8 mouse cellular contexts compared by ENCODE assay signal in the genomic region with DNA sequence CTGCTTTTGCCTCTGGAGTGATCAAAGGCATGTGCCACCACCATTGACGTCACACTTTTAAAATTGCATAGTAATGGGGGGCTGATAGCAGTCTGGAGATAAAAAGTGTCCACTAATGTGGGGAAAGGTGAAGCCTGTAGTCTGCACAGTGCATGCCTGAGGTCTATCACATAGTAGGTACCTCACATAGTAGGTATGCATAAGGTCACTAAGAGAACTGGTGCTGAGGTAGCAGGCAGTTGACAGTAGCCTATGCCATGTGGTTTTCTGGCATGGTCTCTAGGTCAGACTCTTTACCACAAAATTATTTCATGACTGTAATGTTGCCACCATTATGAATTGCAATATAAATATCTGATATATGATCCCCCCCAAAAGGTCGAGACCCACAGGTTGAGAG.
"Had no signal": no experiment of that assay in that cellular context is flagged by ENCODE, and none has a peak within 500 bp of the region (broad histone marks: within the 10 kb centered on the region; RNA-seq: fewer than 3 reads in every experiment).

No protein-coding gene starts in this region.

- H3K36me3 ChIP-seq: limb, embryonic 15.5 days; liver, embryonic 12.5 days; midbrain, embryonic 13.5 days; stomach, embryonic 15.5 days had no signal

- H3K9me3 ChIP-seq: limb, embryonic 15.5 days; liver, embryonic 12.5 days; midbrain, embryonic 13.5 days; stomach, embryonic 15.5 days had no signal

- ATAC-seq: liver, embryonic 12.5 days; midbrain, embryonic 13.5 days had no signal

- H3K27me3 ChIP-seq: midbrain, embryonic 13.5 days; stomach, embryonic 15.5 days had no signal

- H3K9ac ChIP-seq: limb, embryonic 15.5 days; liver, embryonic 12.5 days; midbrain, embryonic 13.5 days; stomach, embryonic 15.5 days had no signal

- H3K4me1 ChIP-seq: liver, embryonic 12.5 days had no signal

- DNase-seq: kidney, postnatal 14 days; right cerebral cortex, postnatal 14 days; thymus, adult 2 months; thymus, postnatal 36 days had no signal

- H3K4me3 ChIP-seq: limb, embryonic 15.5 days; liver, embryonic 12.5 days; midbrain, embryonic 13.5 days; stomach, embryonic 15.5 days had no signal

- H3K4me2 ChIP-seq: limb, embryonic 15.5 days; liver, embryonic 12.5 days; stomach, embryonic 15.5 days had no signal

- H3K27ac ChIP-seq: limb, embryonic 15.5 days; liver, embryonic 12.5 days; midbrain, embryonic 13.5 days; stomach, embryonic 15.5 days had no signal
